Comparison of ENCODE assay signal across 9 mouse cellular contexts in genomic region chr9:120581941-120582618, GRCm38 (mm10). TPM values are rescaled to one million over a fixed set of nuclear protein-coding genes. Genes with fewer than 3 reads are reported as not detected.
A peak's percentile ranks its signal among the peaks of the same experiment; 100 is the strongest.
DNase-seq lines count a peak whose midpoint lies in the region; ATAC-seq lines count a peak whose summit lies in the region.
"Had no signal": no experiment of that assay in that cellular context is flagged by ENCODE, and none has a peak within 500 bp of the region (broad histone marks: within the 10 kb centered on the region; RNA-seq: fewer than 3 reads in every experiment).

No protein-coding gene starts in this region.

- H3K27ac ChIP-seq in forebrain, embryonic 13.5 days: no peak overlapping the region

- ATAC-seq in forebrain, embryonic 13.5 days: peak; percentile 20
- ATAC-seq in megakaryocyte-erythroid progenitor cell, adult 5-6 weeks (replicated peaks; ENCODE audit: low FRiP score, low TSS enrichment, poor library complexity, severe bottlenecking): peak; percentile 54

- peak overlapping the region; percentile 22 for H3K4me3 ChIP-seq in forebrain, embryonic 13.5 days

- intact Hi-C loops in left cerebral cortex, postnatal 4 days (cut with DNase I): no loop called here

- peaks cover 21% of the 10 kb centered on the region for H3K4me1 ChIP-seq in forebrain, embryonic 13.5 days

- H3K9ac ChIP-seq in forebrain, embryonic 13.5 days: peak overlapping the region; percentile 47; the same call in 1 of the 2 replicates

- peak; percentile 83 for DNase-seq in CD4-positive, CD25-positive, alpha-beta regulatory T cell, adult 2 months (ENCODE audit: low read depth, low spot score)
- DNase-seq in NIH3T3 (ENCODE audit: low read depth): peak; percentile 70
- peak; percentile 60 for DNase-seq in heart, postnatal 4 days
- peak; percentile 26 for DNase-seq in left cerebral cortex, postnatal 4 days
- peak; percentile 60 for DNase-seq in splenic B cell, adult 2 months (ENCODE audit: low read depth, low spot score)
- DNase-seq in cerebellum, postnatal 14 days: no peak

- H3K9me3 ChIP-seq in forebrain, embryonic 13.5 days (replicated peaks): no peaks in the 10 kb centered on the region

- H3K27me3 ChIP-seq in forebrain, embryonic 13.5 days: no peaks in the 10 kb centered on the region
- no peaks in the 10 kb centered on the region for H3K27me3 ChIP-seq in splenic B cell, adult 2 months (ENCODE audit: control insufficient read depth, insufficient read depth, low read length, poor library complexity, severe bottlenecking)

- peak overlapping the region; percentile 59 for H3K4me2 ChIP-seq in forebrain, embryonic 13.5 days

- H3K36me3 ChIP-seq in forebrain, embryonic 13.5 days (ENCODE audit: poor library complexity, severe bottlenecking): no peaks in the 10 kb centered on the region
- H3K36me3 ChIP-seq in splenic B cell, adult 2 months (ENCODE audit: control insufficient read depth, insufficient read depth, low read length, poor library complexity, severe bottlenecking): no peaks in the 10 kb centered on the region

- 27% methylated on average over 20 of the region's 21 CpGs for WGBS in forebrain, embryonic 13.5 days

RNA-seq across cellular contexts. Expression of gene Rpl14, which starts 10.8 kb away (rescaled TPM):
- polyA plus RNA-seq in forebrain, embryonic 13.5 days (2015; fragmentation: Nextera tagmentation; extraction: Ambion mirVana): 544 and 592 TPM in 2 replicates
- total RNA-seq in heart, postnatal 4 days (2021): 100 to 1,000 TPM; 434 to 461 TPM
- 100 to 1,000 TPM; 423 to 424 TPM for total RNA-seq in left cerebral cortex, postnatal 4 days (2021)
- total RNA-seq in megakaryocyte-erythroid progenitor cell, adult 5-6 weeks (2014; fragmentation: Nextera tagmentation): 2,590 and 2,648 TPM in 2 replicates
- 3,531 and 3,679 TPM in 2 replicates for total RNA-seq in megakaryocyte-erythroid progenitor cell, adult 5-6 weeks (2017)

RNA-seq across cellular contexts. Expression of gene Entpd3, which starts 42.5 kb away (rescaled TPM):
- polyA plus RNA-seq in forebrain, embryonic 13.5 days (2015; fragmentation: Nextera tagmentation; extraction: Ambion mirVana): 0.30 and 0.49 TPM in 2 replicates
- under 1 TPM; 0.07 to 0.09 TPM for total RNA-seq in heart, postnatal 4 days (2021)
- total RNA-seq in left cerebral cortex, postnatal 4 days (2021): 1 to 10 TPM; 5.4 to 5.6 TPM
- not detected in 2 replicates for total RNA-seq in megakaryocyte-erythroid progenitor cell, adult 5-6 weeks (2014; fragmentation: Nextera tagmentation)
- 0.27 TPM in 1 of 2 replicates, not detected in the other for total RNA-seq in megakaryocyte-erythroid progenitor cell, adult 5-6 weeks (2017)
- total RNA-seq: gastrocnemius, postnatal 4 days had no signal

Comparison
In these comparisons a context has a peak if more than half of its experiments do, and no peak if none do; other contexts are left out.
1. DNase-seq: peak in CD4-positive, CD25-positive, alpha-beta regulatory T cell, adult 2 months (single experiment), NIH3T3 (single experiment), heart, postnatal 4 days (single experiment), left cerebral cortex, postnatal 4 days (single experiment) and splenic B cell, adult 2 months (single experiment); none in cerebellum, postnatal 14 days (0 of 2).
2. RNA of gene Rpl14, which starts 10.8 kb away (total RNA-seq): 2,590 to 3,679 TPM in megakaryocyte-erythroid progenitor cell, adult 5-6 weeks; 434 to 461 TPM in heart, postnatal 4 days and 423 to 424 TPM in left cerebral cortex, postnatal 4 days; every median in the first group is over 4 times any median in the second.
3. RNA of gene Entpd3, which starts 42.5 kb away (total RNA-seq): 5.4 to 5.6 TPM in left cerebral cortex, postnatal 4 days; 0.07 to 0.09 TPM in heart, postnatal 4 days and 0.27 TPM in megakaryocyte-erythroid progenitor cell, adult 5-6 weeks; every median in the first group is over 4 times any median in the second.